Mouse (Mus musculus) layer of hippocampus, postnatal 10 days (tissue): Measurements from ENCODE around the gene Gm17359. TPM values are rescaled to one million over a fixed set of nuclear protein-coding genes. Genes with fewer than 3 reads are reported as not detected.
"Not testable (repeated sequence)": the region's sequence is repeated elsewhere in the genome, so short reads cannot be mapped to it uniquely, and the experiment has no call there.

ENCODE experiments used
- DNase-seq, 2 experiments: peaks; one replicate each; pipeline ENCODE4 v3.0.0; 2021; ENCODE audit warnings: low spot score in 2 of 2
- total RNA-seq, 2 experiments: library from RNA; stranded (reverse); gene quantifications; 2 replicates each; pipeline ENCODE4 v1.2.3; 2021

Gene Gm17359
- total RNA-seq, 2 experiments from 2014 or later, result not detected

GRCm38 (mm10) chr3:79411666-79412065 is 75.2 kb downstream of the Gm17359 start:
- DNase-seq, result no peak

- no peak for DNase-seq
Measured at GRCm38 (mm10) chr3:79413492-79413891, 77.0 kb downstream of the Gm17359 start.

- DNase-seq, result no peak
Measured at GRCm38 (mm10) chr3:79415081-79415480, 78.6 kb downstream of the Gm17359 start.

GRCm38 (mm10) chr3:79415929-79416328 is 79.5 kb downstream of the Gm17359 start:
- DNase-seq, result no peak

- no peak for DNase-seq
Measured at GRCm38 (mm10) chr3:79416944-79417680, 80.7 kb downstream of the Gm17359 start.

GRCm38 (mm10) chr3:79418921-79419320 is 82.5 kb downstream of the Gm17359 start:
- DNase-seq, result no peak

- no peak for DNase-seq
Measured at GRCm38 (mm10) chr3:79425441-79425840, 89.0 kb downstream of the Gm17359 start.

GRCm38 (mm10) chr3:79433593-79433992 is 97.1 kb downstream of the Gm17359 start:
- DNase-seq, result no peak

GRCm38 (mm10) chr3:79434436-79434835 is 98.0 kb downstream of the Gm17359 start:
- no peak for DNase-seq

GRCm38 (mm10) chr3:79434985-79435384 is 98.5 kb downstream of the Gm17359 start:
- DNase-seq, result no peak

- peak; percentile 18 to 41 for DNase-seq
Measured at GRCm38 (mm10) chr3:79436186-79436585, 99.7 kb downstream of the Gm17359 start.

- no peak for DNase-seq
Measured at GRCm38 (mm10) chr3:79438276-79438675, 101.8 kb downstream of the Gm17359 start.

- peak; percentile 57 to 66 for DNase-seq
Measured at GRCm38 (mm10) chr3:79440976-79441491, 104.6 kb downstream of the Gm17359 start.

GRCm38 (mm10) chr3:79443850-79444249 is 107.4 kb downstream of the Gm17359 start:
- DNase-seq, result no peak

GRCm38 (mm10) chr3:79445041-79445440 is 108.6 kb downstream of the Gm17359 start:
- DNase-seq, result no peak

GRCm38 (mm10) chr3:79446124-79446523 is 109.7 kb downstream of the Gm17359 start:
- no peak for DNase-seq

- not testable (repeated sequence) for DNase-seq
Measured at GRCm38 (mm10) chr3:79446648-79447047, 110.2 kb downstream of the Gm17359 start.

- DNase-seq, result no peak
Measured at GRCm38 (mm10) chr3:79448421-79448820, 112.0 kb downstream of the Gm17359 start.

GRCm38 (mm10) chr3:79449361-79449760 is 112.9 kb downstream of the Gm17359 start:
- no peak for DNase-seq

- DNase-seq, result no peak
Measured at GRCm38 (mm10) chr3:79452696-79453263, 116.3 kb downstream of the Gm17359 start.

GRCm38 (mm10) chr3:79455761-79456160 is 119.3 kb downstream of the Gm17359 start:
- no peak for DNase-seq

- DNase-seq, result no peak
Measured at GRCm38 (mm10) chr3:79458651-79459275, 122.3 kb downstream of the Gm17359 start.
